Mouse (Mus musculus): Measurements from ENCODE around the gene Cybrd1. TPM values are rescaled to one million over a fixed set of nuclear protein-coding genes. Genes with fewer than 3 reads are reported as not detected.

Cybrd1 gene
- polyA plus RNA-seq, 1 experiment = not detected

- TF ChIP-seq GATA1 (IDR thresholded peaks at IDR 0.05; ENCODE audit: low read length) = no peak
Observed at GRCm38 (mm10) chr2:71147816-71148215, 30.1 kb downstream of the Cybrd1 start.

DNA sequence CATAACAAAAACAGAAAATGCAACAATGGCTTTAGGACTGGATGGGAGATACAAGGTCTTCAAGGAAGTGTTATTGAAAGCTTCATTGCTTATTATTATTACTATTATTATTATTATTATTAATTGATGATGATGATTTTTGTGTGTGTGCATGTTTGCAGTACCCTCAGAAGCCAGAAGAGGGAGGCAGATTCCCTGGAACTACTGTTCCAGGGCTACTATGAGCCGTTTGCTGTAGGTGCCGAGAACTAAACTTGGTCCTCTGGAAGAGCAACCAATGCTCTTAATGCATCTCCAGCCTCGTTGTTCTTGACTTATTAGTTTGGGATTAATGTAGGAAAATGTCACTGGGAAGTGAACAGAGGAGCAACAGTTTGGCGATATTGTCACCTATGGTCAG, 34.4 kb downstream of the Cybrd1 start:
- no peak for TF ChIP-seq GATA1 (IDR thresholded peaks at IDR 0.05; ENCODE audit: low read length)

GRCm38 (mm10) chr2:71155486-71155885, 37.8 kb downstream of the Cybrd1 start:
- no peak for TF ChIP-seq GATA1 (IDR thresholded peaks at IDR 0.05; ENCODE audit: low read length)

DNA sequence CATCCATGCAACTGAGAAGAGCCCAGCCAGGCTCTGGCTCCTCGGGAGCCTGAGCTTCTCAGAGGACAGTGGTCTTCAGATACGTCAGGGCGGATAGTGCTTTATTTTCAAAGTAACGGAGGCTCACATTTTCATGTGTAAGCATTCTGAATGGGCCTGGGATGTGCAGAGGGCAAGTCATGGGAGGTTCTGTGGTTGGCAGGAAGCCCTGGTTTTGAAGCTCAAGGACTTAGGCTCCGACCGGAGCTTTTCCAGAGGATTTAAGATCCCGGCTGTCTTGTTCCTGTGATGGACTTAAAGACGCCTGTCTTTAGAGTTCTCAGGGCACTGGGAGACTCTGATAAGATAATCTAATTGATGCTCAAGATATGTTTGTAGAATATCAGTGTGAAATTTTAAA, 38.7 kb downstream of the Cybrd1 start:
- TF ChIP-seq GATA1 (IDR thresholded peaks at IDR 0.05; ENCODE audit: low read length) = no peak

- TF ChIP-seq GATA1 (IDR thresholded peaks at IDR 0.05; ENCODE audit: low read length) = no peak
Observed at GRCm38 (mm10) chr2:71157881-71158280, 40.2 kb downstream of the Cybrd1 start.

- no peak for TF ChIP-seq GATA1 (IDR thresholded peaks at IDR 0.05; ENCODE audit: low read length)
Observed at GRCm38 (mm10) chr2:71159576-71160306, 42.0 kb downstream of the Cybrd1 start.

GRCm38 (mm10) chr2:71160307-71160861, 42.7 kb downstream of the Cybrd1 start:
- no peak for TF ChIP-seq GATA1 (IDR thresholded peaks at IDR 0.05; ENCODE audit: low read length)

- TF ChIP-seq GATA1 (IDR thresholded peaks at IDR 0.05; ENCODE audit: low read length) = no peak
Observed at GRCm38 (mm10) chr2:71161558-71161957, 43.8 kb downstream of the Cybrd1 start.

- no peak for TF ChIP-seq GATA1 (IDR thresholded peaks at IDR 0.05; ENCODE audit: low read length)
Observed at GRCm38 (mm10) chr2:71162831-71163621, 45.3 kb downstream of the Cybrd1 start.

- no peak for TF ChIP-seq GATA1 (IDR thresholded peaks at IDR 0.05; ENCODE audit: low read length)
Observed at GRCm38 (mm10) chr2:71167211-71167610, 49.5 kb downstream of the Cybrd1 start.

DNA sequence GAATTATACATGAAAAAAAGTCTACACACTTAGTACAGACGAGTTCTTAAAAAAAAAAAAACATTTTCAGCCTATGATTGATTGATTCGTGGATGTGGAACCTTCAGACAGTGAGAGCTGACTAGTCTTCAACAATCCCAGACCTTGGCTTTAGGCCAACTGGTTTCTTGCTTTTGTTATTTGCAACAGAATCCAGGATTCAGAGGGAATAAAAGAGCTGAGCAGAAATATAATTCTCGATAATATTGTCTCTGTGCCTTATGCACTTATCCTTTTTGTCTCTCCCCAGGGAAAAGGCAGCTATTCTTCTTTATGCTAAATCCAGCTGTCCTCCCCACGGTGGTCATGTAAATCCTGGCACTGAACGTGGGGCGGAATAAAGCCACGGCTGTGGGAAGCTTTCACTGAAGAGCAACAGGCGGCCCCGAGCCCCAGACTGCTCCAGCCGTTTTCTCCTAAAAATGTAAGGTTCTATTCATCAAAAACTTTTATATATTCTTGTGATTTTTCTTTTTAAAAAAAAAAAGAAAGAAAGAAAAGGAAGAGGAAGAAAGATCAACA, 50.8 kb downstream of the Cybrd1 start:
- TF ChIP-seq GATA1 (IDR thresholded peaks at IDR 0.05; ENCODE audit: low read length) = no peak

DNA sequence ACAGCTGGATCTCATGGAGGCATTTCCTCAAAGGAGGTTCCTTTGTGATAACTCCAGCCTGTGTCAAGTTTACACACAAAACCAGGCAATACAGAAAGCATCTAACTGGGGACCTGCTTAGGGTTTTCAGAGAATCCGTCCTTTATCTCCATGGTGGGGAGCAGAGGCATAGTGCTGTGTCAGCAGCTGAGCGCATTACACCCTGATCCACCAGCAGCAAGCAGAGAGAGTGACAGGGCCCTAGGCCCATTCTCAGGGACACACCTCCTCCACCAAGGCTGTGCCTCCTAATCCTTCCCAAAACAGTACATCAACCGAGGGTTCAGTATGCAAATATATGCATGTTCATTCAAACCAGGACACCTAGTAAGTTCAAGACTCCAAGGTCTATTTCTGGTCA, 55.3 kb downstream of the Cybrd1 start:
- no peak for TF ChIP-seq GATA1 (IDR thresholded peaks at IDR 0.05; ENCODE audit: low read length)

DNA sequence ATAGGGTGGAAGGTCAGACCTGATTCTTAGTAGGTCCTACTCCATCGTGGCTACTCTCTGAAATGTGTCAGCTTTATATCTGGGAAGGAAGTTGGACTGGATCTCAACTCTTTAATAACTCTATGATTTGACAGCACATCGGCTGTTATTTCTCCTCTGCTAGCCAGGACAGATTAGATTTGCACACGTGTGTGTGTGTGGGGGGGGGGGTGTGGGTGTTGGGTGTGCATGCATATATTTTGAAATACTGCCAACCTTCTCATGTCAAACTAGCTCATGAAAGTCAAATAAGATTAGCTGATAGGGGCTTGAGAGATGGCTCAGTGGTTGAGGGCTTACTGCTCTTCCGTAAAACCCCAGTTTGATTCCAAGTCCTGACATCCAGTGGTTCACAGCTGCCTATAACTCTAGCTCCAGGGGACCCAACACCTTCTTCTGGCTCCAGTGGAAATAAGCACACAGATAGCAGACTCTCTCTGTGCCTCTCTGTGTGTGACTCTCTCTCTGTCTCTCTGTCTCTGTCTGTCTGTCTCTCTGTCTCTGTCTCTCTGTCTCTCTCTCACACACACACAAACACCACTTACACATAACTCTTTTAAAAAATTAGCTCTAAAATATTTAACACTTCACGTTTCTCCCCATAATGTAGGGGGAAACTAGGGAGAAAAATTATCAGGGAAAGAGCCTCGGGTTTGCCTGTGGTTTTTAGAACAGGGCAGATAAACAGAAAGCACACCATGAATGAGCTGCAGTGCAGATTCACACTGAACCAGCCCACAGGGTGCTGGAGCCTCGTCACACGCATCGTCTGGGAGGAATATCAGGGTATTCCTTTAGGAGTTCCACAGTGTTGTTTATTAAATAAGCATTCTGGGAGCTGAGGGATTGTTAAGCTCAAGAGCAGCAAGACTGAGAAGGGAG, 58.9 kb downstream of the Cybrd1 start:
- no peak for TF ChIP-seq GATA1 (IDR thresholded peaks at IDR 0.05; ENCODE audit: low read length)

GRCm38 (mm10) chr2:71177250-71177615, 59.5 kb downstream of the Cybrd1 start:
- TF ChIP-seq GATA1 (IDR thresholded peaks at IDR 0.05; ENCODE audit: low read length) = no peak

GRCm38 (mm10) chr2:71177760-71178159, 60.0 kb downstream of the Cybrd1 start:
- TF ChIP-seq GATA1 (IDR thresholded peaks at IDR 0.05; ENCODE audit: low read length) = no peak
